Mouse (Mus musculus): ENCODE data around the gene Naaladl2.

The Naaladl2 gene

GRCm38 (mm10) chr3:25143555-25144311, at the start of gene Naaladl2:
Gene Naaladl2 (minus strand): TSS chr3:25144261.
- DNase-seq (ENCODE audit: low read depth, low spot score): peak; percentile 78

GRCm38 (mm10) chr3:25151721-25152120, 7.7 kb upstream of the Naaladl2 start:
- peak; percentile 37 for DNase-seq (ENCODE audit: low read depth, low spot score)

- no peak for DNase-seq (ENCODE audit: low read depth, low spot score)
Observed at GRCm38 (mm10) chr3:25147271-25147670, 3.2 kb upstream of the Naaladl2 start.

GRCm38 (mm10) chr3:25144961-25145697, 1.1 kb upstream of the Naaladl2 start:
- DNase-seq (ENCODE audit: low read depth, low spot score): no peak

GRCm38 (mm10) chr3:25143111-25143510, 950 bp downstream of the Naaladl2 start:
- DNase-seq (ENCODE audit: low read depth, low spot score): no peak

- DNase-seq (ENCODE audit: low read depth, low spot score): no peak
Observed at GRCm38 (mm10) chr3:25131848-25132247, 12.2 kb downstream of the Naaladl2 start.

DNA sequence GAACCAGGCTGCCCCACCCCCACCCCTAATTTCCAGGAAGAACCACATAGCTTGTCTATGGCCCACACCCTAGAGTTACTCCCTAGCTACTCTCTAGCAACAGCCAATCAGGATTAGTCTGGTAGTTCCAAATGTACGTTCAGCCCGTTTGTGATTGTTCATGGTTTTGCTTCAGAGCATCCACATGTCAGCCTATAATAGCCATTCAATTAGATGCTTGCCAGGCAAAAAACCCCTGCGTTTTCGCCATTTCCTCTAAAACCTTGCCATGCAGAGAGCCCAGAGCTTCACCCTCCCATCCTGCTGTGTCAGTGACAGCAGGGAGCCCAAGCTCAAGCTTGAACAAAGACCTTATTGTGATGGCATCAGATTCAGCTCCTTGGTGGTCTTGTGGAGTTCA, 16.2 kb downstream of the Naaladl2 start:
- DNase-seq (ENCODE audit: low read depth, low spot score): peak; percentile 51

GRCm38 (mm10) chr3:25124919-25125846, 18.9 kb downstream of the Naaladl2 start:
- DNase-seq (ENCODE audit: low read depth, low spot score): peak; percentile 12

DNA sequence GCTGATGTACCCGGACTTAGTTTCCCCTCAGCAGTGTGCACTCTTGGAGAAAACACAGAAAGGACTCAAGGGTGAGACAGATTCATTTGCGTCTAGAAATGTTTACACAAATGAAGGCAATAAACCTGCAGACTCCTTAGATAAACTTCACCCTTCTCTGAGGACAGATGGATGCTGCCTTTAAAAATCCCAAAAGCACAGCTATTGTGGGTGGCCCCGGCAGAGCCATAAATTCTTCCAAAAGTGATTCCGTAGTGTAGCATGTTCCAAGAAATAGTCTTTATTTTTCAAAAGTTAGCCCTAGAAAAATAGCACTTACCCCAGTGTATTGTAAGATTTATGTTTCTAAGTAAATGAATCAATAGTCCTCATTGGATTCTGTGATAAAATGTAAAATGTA, 31.0 kb downstream of the Naaladl2 start:
- no peak for DNase-seq (ENCODE audit: low read depth, low spot score)

GRCm38 (mm10) chr3:25108997-25109396, 35.1 kb downstream of the Naaladl2 start:
- DNase-seq (ENCODE audit: low read depth, low spot score): no peak

- DNase-seq (ENCODE audit: low read depth, low spot score): no peak
Observed at GRCm38 (mm10) chr3:25092986-25093385, 51.1 kb downstream of the Naaladl2 start.

DNA sequence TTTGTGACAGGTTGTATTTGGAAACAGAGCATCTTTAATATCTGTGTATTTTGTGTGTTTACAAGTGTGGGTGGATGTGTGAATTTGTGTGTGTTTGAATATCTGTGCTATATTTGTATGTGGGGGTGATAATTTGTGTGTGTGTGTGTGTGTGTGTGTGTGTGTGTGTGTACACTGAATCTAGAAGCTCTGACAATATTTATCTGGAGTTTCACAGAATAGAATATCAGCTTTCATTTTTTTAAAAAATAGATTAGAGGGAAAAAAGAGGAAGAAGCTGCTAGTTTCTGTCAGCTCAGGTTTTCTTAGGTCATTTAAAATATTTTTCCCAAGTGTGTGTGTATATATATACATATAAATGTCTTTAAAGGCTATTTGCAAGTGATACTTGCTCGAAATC, 68.3 kb downstream of the Naaladl2 start:
- DNase-seq (ENCODE audit: low read depth, low spot score): no peak

DNA sequence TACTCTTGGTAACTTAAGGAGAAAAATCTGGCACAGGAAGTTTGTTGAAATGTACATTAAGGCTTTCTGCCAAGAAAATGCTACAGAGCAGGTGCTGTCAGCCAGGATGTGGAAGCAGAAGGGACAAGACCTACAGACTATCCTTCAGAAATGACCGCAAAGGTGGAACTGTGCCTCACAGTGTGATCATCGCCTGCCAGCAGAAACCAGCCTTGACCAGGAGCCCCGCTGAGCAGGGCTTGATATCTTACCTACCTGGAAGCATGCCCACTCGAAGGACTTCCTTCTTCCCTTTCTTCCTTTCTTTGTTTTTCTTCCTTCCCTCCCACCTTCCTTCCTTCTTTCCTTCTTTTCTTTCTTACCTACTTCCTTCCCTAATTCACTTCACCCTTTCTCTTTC, 69.8 kb downstream of the Naaladl2 start:
- DNase-seq (ENCODE audit: low read depth, low spot score): no peak

- peak; percentile 50 for DNase-seq (ENCODE audit: low read depth, low spot score)
Observed at GRCm38 (mm10) chr3:25073821-25074220, 70.2 kb downstream of the Naaladl2 start.

DNA sequence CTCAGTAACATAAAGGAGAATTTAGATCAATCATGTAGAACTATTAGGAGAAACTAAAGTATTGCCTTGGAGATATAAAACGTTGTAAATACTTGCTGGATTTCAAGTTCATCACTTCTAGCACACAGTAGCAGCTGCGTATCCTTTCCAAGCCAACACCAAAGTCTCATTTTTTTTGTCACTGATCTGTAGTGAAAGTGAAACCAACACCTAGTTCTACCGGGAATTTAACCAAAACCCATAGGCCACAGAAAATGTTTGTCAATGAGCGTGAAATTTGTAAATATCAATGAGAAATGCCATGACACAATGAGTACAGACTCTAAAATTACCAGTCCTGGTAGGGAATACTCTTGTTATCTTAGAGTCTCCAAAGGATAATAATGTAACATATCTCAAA, 80.8 kb downstream of the Naaladl2 start:
- no peak for DNase-seq (ENCODE audit: low read depth, low spot score)

DNA sequence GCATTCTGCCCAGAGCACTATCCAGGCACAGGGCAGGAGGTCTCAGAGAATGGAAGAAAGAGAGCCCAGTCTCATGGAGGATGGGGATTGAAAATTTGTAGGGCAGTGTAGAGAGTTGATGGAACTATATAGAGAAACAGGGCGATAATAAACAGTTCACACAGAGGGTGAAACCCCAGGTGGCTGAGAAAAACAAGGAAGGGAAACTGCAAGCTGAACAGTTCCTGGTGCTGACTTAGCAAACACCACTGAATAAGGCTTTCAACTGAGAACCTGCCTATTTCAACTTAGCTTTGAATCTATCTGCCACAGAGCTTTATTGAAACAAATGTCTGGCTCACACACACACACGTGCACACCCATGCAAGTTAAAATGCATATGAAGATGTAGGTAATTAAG, 91.1 kb downstream of the Naaladl2 start:
- DNase-seq (ENCODE audit: low read depth, low spot score): no peak

DNA sequence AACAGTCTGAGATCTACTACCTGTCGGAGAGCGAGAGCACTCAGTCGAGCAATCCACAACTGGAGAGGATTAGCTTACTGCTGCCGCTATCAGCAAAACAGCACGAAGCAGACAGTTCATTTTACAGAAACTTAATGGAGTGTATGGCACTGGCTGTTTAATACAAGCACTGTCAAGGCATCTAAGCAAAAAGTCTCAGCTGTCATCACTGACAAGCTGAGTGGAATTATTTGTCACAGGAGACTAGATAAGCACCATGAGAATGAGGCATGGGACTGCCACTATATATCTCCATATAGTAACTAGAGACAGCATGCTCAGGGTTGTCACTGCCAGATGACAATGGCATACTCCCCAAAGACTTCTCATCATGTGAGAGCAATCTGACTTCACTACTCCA, 124.1 kb downstream of the Naaladl2 start:
- no peak for DNase-seq (ENCODE audit: low read depth, low spot score)

GRCm38 (mm10) chr3:25010751-25011150, 133.3 kb downstream of the Naaladl2 start:
- DNase-seq (ENCODE audit: low read depth, low spot score): no peak

- DNase-seq (ENCODE audit: low read depth, low spot score): peak; percentile 86
Observed at GRCm38 (mm10) chr3:25006802-25007201, 137.3 kb downstream of the Naaladl2 start.

GRCm38 (mm10) chr3:24992577-24992976, 151.5 kb downstream of the Naaladl2 start:
- no peak for DNase-seq (ENCODE audit: low read depth, low spot score)

DNA sequence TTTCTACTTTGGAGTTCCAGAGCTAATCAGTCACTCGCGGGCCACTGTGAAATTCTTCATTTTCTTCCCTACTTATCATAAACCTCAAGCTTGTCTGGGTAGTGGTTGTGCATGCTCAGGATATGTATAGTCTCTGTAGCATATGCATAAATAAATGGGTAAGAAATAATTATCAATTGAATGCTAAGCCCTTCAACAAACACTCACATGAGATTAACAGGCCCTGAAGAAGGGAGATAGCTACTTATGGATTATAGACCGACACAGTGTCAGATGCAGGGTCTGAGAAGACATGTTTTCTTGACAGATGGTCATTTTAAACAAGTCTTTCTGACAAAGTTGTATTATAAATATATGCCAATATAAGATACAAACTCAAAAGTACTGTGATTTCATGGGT, 152.0 kb downstream of the Naaladl2 start:
- no peak for DNase-seq (ENCODE audit: low read depth, low spot score)

GRCm38 (mm10) chr3:24982111-24982510, 161.9 kb downstream of the Naaladl2 start:
- no peak for DNase-seq (ENCODE audit: low read depth, low spot score)
